Mouse (Mus musculus): ENCODE data around the gene Plekha7. TPM values are rescaled to one million over a fixed set of nuclear protein-coding genes. Genes with fewer than 3 reads are reported as not detected.

The Plekha7 gene
- total RNA-seq (2021) = 1 to 10 TPM; 3.9 to 5.6 TPM

DNA sequence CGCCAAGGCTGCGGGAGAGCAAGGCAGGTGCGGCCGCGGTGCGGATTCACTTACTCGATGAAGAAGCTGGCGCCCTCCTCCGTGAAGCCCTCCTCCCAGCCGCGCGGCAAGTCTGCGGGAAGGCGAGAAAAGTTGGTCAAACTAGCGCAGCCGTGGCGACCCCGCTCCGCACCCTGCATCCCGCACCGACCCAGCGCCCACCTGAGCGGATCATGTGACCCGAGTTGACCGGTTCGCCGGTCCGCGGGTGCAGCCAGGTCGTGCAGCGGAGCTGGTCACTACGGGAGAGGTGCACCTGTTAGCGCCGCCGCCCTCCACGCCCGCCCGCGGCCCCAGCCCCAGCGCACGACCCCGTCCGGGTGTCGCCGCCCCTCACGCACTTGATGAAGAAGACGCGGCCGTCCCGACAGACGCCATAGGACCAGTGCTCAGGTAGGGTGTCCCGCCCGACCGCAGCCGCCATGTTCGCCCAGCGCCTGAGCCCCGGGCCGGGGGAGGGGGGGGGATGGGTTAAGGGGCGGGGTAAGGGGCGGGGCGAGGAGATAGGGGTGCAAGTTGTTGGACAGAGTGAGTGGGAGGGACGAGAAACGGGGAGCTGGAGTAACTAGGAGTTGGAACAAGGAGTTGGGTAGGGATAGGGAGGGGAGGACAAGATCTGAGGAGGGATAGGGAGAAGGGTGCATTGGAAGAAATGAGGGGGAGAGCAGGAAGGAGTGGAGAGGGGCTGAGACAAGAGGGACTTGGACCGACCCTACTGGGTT is at the start of gene Plekha7:
TSS of gene Plekha7 (minus strand) at position 506 of the 761 bp plus-strand sequence.
- DNase-seq = peak; percentile 22 to 32
- intact Hi-C loops (cut with DNase I) = loop anchor here (5.0 kb wide), 1 partner anchor 146 kb away; no protein-coding TSS in a partner anchor

DNA sequence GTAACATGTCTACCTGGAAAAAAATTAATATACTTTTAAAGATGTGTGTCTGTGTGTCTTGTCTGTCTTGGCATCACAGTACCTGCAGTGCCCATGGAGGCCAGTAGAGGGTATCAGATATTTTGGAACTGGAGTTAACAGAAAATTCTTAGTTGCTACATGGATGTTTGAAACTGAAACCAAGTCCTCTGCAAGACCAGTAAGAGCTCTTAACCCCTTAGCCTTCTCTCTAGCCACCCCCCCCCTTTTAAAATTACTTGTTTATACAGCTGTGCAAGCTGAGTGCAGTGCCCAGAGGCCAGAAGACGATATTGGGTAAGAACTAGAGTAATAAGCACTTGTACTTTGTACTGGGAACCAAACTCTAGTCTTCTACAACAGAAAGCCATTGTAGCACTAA is 28.1 kb upstream of the Plekha7 start:
- intact Hi-C loops (cut with DNase I) = loop anchor here (5.0 to 10.0 kb wide), 3 partner anchors 176 to 1779 kb away; partner anchors contain the start of gene Rps15a
- DNase-seq = peak; percentile 54 to 67

DNA sequence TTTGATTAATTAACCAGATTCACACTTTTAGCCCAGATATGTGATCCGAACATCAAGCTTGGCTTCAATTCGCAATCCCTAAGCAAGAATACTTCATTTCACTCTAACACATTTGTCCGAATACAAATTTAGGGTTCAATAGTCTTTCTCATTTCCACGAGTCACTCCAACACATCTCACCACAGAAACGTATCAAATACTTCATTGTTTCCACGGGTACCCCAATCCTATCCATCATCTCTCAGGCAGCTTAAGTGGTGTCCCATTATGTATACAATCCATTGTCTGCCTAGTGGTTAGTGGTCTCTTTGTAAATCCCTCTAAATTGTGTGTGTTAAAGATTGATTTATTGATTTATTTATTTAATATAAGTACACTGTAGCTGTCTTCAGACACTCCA is 27.0 kb upstream of the Plekha7 start:
- intact Hi-C loops (cut with DNase I) = loop anchor here (5.0 to 10.0 kb wide), 3 partner anchors 177 to 1780 kb away; partner anchors contain the start of gene Rps15a
- no peak for DNase-seq

DNA sequence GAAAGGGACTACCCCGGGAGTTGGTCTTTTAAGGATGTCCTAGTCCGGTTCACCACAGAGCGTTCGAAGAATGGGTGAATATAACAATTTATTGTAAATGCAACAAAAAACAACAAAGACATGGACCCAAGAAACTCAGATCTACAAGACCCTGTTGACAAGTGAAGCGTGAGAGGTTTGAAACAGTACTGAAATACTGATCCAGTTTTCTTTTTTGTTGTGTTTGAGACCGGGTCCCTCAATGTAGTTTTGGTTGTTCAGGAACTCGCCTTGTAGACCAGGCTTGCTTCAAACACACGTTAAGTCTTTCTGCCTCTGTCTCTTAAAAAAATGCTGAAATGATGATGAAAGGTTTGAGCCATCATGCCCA is 26.5 kb upstream of the Plekha7 start:
- intact Hi-C loops (cut with DNase I) = loop anchor here (5.0 to 10.0 kb wide), 3 partner anchors 178 to 1780 kb away; partner anchors contain the start of gene Rps15a
- DNase-seq = no peak

DNA sequence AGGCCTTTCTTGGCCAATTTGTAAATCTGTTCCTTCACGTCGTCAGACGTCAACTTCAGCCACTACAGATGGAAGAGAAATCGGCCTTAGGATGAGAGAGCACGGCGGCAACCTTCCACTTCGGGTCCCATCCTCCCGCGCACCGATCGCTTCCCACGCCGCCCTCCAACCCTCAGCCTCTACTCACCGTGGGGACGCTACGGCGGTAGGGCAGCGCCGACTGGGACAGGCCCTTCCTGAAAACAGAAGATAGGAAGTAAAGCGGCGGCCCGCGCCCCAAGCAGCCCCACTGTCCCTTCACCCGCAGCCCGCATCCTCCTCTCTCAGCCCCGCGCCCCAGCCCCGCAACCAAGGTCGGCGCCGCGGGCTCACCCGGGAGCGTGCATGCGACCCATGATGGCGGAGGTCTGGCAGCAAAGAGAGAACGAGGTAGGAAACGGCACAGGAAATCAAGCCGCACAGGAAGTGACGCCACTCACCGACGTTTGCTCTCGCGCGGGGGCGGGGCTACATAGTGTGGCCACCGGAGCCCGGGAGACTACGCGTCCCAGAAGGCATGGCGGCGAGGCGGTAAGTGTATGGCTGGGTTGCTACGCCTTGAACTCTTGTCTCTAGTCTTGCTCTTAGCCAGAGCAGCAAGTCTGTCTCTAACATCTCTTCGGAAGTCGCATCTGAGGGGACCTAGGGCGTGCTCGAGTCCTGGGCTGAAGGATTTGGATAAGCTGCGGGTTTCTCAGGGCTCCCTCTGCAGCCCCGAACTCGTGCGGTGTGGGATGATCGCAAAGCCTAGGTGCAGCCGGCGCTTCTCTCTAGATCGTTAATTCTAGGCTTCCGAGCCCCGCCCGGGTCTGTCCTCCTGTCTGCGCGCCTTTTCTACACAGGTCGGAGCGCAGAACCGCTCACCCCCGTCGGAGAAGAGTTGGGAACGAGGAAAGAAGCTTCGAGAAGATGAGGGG is 25.8 kb upstream of the Plekha7 start, which contains the start of gene Rps13:
TSS of gene Rps13 (minus strand) at position 483 of the 956 bp plus-strand sequence.
- peak; percentile 97 for DNase-seq
- intact Hi-C loops (cut with DNase I) = loop anchor here (10.0 kb wide), 1 partner anchor 1781 kb away; the partner anchor contains the start of gene Rps15a

DNA sequence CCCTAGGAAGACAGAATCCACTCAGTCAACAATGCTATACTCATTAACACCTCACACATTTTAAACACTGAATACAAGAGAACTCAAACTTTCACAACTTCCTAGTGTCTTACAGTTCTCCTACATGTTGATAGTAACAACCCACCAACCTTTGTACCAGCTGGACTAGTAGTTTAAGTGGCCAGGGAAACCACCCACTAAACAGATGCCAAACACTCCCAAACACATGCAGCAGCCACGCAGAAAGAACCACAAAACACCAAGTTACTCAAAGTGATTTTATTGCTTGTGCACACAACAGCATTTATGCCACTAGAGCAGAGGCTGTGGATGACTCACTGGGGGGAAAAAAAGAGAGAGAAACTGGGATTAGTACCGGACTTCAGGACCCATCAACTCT is 23.1 kb upstream of the Plekha7 start:
- intact Hi-C loops (cut with DNase I) = loop anchor here (10.0 kb wide), 1 partner anchor 1784 kb away; the partner anchor contains the start of gene Rps15a
- DNase-seq = no peak

DNA sequence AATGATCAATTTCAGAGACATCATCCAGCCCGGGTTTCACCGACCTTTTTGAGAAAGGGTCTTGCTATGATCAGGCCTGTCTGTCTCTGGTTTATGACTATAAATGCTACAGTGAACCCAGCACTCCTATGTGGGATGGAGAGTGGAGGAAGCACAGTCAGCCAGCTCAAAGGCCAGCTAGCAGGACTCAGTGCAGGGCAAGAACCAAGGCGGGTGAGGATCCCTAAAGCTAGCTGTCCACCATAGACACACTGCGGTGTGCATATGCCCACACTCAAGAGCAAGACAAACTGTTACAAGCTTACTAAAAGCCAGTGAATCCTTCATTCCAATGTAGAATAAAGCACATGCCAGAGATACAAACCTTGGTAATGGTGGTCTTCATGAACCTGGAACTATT is 21.7 kb upstream of the Plekha7 start:
- DNase-seq = no peak
- intact Hi-C loops (cut with DNase I) = loop anchor here (10.0 kb wide), 1 partner anchor 1785 kb away; the partner anchor contains the start of gene Rps15a

DNA sequence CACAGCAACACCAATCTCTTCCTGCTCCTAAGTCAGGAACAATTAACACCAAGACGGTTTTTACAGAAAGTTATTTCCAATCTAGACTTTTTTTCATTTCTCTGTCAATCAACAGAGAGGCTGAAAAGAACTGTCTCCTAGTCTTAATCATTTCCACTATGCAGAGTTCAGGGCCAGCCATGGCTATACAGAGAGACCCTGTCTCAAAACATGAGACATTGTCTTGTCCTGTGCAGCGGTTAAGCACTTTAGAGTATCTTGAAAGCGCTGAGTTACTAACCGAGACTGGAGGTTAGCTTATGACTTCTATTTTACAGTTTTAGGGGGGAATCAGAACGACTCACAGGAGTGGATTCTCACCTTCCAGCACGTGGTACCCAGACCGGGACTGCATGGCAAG is 20.6 kb upstream of the Plekha7 start:
- intact Hi-C loops (cut with DNase I) = no loop called here
- DNase-seq = no peak

DNA sequence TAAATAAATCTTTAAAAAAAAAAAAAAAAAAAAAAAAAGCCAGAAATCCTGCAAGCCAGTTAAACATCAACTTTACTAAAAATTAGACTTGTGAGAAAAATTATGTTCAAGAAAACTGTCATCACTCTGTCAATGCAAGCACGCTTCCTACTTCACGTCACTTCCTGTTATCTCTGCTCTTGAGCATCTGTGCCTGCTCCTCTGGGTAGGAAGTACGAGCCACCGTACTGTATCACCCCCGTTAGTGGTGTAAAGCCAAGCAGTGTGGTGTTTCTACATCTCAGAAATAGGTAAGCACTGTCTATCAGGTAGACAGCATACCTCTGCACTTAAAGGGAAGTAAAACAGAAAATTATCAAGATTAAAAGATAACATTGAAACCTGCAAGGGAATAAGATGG is 19.7 kb upstream of the Plekha7 start:
- intact Hi-C loops (cut with DNase I) = no loop called here
- no peak for DNase-seq

DNA sequence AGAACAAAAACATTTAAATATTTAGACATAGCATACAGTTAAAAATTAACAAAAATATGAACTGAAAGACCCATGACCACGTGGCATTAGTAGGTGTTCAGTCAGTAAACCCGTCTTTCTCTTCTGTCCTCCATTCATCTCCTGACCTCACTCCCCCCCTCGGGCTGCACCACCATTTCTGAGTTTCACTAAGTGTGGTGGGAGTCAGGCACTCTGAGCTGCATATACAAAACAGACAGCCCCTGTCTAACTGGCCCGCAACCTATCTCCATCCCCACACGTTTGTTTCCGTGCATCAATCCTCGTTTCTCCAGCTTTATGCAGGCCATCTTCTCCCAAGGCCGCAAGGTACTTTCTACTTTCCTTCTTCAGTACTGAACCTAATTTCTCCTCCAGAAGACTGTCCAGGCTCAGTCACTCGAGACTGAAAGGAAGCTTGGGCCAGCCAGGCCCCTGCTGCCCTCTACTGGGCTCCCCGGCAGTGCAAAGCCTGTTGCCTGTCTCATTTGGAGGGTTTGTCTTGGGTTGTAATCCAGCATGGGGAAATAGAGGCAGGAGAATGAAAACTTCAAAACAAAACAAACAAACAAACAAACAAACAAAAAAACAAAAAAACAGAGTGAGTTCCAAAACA is 15.3 kb upstream of the Plekha7 start:
- peak; percentile 57 to 73 for DNase-seq
- intact Hi-C loops (cut with DNase I) = loop anchor here (1.0 to 5.0 kb wide), 4 partner anchors 61 to 191 kb away; no protein-coding TSS in a partner anchor

DNA sequence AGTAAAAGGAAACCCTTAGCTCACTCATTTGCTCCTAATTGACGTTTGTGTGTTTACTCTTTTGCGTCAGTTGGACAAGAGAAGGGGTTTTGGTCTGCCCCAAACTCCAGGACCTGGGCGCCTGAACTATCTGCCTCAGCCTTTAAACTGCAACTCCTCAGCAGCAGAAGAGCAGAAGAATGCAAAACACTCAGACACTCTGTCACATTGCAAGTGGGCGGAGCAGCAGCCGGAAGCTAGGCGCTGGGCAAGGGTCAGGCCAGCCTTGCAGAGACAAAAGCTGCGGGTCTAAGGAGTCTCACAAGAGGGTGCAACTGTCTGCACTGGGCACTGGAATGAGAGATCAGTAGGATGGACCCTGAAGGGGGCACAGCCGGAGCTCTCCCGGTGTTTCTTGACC is 1.3 kb upstream of the Plekha7 start:
- no peak for DNase-seq
- intact Hi-C loops (cut with DNase I) = loop anchor here (5.0 kb wide), 1 partner anchor 147 kb away; no protein-coding TSS in a partner anchor

DNA sequence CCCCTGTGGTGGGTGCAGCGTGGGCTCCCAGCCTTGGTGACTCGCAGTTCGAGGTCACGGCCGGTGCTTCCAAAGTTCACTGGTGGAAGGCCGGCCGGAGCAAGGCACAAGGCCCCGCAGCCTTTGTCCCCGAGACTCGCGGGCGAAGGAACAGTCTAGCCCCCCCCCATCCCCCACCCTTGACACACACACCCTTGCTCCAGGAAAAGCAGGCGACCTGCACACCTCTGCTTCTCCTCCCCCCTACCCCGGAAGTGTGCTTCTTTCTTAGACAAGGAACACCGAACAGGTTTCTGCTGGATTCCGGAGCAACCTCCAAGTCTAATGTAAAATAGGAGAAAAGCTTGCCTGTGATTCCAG is 436 bp upstream of the Plekha7 start:
- no peak for DNase-seq

DNA sequence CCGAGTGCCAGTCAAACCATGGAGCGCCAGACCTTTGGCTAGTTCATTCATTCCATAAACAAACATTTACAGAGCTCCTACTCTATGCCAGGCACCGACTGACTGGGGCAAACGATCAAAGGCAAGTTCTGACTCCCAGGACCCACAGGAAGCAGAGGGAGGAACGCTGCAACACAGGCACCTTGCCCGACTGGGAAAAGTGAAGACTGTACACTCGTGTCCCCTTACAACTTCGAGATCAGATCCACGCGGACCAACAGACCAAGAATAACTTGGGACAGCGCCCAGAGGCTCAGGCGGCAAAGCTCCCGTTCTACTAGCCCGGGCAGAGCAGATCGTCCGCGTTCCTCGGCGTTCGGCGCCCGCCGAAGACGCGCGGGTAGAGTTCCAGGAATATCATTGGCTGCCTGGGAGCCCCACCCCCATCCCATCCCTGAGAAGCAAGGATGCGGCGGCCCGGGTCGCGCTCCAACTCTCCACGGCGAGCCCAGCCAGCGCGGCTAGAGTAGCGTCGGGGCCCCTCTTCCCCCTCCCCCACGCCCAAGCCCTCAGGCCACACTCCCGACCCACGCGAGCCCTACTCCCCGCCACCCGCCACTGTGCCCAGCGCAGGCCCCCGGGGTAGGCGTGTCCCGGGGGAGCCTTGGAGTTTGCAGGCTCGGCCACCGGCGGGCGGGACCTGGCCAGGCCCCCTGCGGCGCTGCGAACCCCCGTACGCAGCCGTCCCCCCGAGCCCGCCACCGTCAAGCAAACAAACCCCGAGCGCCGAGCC is 891 bp downstream of the Plekha7 start:
- intact Hi-C loops (cut with DNase I) = loop anchor here (5.0 kb wide), 1 partner anchor 145 kb away; no protein-coding TSS in a partner anchor
- DNase-seq = peak; percentile 65 to 67

More for the DNA sequence above, 436 bp upstream of the Plekha7 start:
- intact Hi-C loops (cut with DNase I) = loop anchor here (5.0 kb wide), 1 partner anchor 146 kb away; no protein-coding TSS in a partner anchor

DNA sequence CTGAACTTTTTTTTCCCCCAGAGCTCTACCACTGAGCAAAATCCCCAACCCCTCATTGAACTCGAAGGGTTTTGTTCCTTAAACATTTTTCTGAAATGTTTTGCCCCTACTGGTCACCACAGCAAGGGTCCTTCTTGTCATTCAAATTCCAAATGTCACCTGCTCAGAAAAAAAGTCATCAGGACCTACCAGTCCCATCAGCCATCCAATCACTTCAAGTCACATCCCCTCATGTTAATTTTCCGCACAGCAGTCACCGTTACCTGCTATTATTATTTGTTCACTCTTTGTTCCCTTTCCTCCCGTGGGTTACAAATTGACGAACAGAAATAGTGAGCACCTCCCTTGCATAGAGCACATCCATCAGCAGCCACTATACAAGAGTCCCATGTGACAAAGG is 1.6 kb downstream of the Plekha7 start:
- intact Hi-C loops (cut with DNase I) = loop anchor here (5.0 kb wide), 1 partner anchor 144 kb away; no protein-coding TSS in a partner anchor
- DNase-seq = no peak

DNA sequence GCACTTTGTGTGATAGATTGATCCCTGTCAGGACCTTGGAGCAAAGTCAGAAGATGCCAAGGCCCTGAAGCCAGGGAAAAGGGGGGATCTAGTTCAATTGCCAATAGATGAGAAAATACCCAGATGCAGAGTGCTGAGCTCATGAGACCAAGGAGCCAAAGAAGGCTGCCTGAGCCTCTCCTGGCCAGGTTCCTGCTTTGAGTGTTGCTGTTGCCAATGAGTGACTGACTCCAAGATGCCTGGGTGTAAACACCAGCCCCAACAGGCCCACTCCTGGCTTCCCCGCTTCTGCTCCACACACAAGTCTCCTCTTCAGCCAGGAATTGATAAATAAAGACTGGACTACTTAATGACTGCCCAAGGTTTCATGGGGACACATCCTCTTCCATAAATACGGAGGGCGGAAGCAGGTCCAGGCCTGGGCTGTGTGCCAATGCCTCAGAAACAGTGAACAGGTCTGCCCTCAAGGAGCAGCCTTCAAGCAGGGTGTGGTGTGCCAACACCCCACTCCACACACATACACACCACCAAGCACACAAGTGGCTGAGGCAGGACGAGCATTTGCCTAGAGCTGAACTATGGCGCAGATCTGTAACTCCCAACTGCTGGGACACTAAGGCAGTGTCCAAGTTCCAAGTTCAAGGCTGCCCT is 6.4 kb downstream of the Plekha7 start:
- DNase-seq = no peak
- intact Hi-C loops (cut with DNase I) = no loop called here

DNA sequence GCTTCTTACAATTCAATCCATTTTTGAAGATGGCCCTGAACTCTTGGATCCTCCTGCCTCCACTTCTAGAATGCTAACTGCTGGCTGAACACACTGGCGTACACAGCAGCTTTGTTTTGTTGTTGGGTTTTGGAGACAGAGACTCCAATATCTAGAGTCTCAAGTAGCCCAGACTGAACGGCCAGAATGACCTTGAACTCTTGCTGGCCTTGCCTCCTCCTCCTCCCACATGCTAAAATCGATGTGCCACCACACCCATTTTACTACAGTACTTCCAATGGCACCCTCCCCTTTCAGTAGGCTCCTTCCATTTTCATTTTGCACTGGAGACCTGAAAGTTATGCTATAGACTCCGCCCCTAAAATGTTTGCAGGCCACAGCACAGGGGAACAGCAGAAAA is 7.0 kb downstream of the Plekha7 start:
- intact Hi-C loops (cut with DNase I) = no loop called here
- no peak for DNase-seq

DNA sequence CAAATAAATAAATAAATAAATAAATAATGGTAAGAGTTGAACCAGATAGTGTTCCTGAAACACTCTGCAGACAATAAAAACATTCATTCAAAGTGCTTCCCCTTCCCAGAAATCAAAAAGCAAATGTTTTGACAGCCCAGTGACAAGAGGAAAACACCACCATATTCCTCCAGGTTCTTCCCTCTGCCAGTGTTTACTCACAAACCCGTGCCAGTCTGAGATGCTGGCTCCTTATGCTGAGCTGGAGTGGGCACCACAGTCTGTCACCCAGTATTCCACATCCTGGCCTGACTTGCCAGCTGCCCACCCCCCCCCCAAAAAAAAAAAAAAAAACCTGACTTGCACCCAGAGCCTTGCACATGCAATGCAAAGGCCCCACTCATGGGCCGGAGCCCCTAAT is 9.3 kb downstream of the Plekha7 start:
- intact Hi-C loops (cut with DNase I) = no loop called here
- no peak for DNase-seq

DNA sequence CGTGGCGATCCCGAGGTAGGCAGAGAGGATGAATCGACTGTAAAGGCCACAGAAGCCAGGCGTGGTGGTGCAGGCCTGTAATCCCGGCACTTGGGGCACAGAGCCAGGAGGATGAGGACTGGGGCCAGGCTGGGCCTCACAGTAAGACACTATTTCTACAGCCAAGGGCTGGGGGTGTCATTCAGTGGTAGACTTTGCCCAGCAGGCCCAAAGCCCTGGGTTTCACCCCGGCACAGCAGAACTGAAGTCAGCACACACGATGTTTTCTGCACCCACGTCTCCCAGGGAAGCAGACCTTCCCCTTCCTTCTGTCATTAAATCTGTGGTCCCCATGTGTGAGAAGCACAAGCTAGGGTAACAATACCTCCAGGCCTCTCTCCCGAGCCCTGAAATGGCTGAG is 9.8 kb downstream of the Plekha7 start:
- DNase-seq = no peak
- intact Hi-C loops (cut with DNase I) = no loop called here

DNA sequence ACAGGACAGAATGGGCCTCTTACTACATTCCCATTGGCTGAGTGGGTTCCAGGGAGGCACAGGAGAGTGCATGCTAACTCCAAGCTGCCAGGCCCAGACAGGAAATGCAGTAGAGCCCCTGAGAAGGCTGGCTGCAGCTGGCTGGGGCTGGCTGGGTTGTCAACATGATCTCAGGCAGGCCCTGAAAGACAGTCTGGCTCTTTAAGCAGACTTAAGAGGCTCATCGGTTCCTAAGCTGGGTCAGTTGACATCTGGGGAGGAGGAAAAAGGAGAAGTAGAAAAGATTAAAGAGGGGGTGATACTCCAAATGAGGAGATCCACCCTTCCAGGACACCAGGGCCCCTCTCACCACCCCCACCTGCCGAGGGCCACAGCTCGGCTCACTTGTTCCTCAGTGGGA is 13.2 kb downstream of the Plekha7 start:
- intact Hi-C loops (cut with DNase I) = no loop called here
- no peak for DNase-seq
